Mouse (Mus musculus): ENCODE data around the gene Krt36.

GRCm38 (mm10) chr11:100087861-100088260, 17.6 kb downstream of the Krt36 start, which contains the start of gene Krt32:
- TF ChIP-seq CTCF (IDR thresholded peaks at IDR 0.05; ENCODE audit: low read depth) (no peak), EP300 (IDR thresholded peaks at IDR 0.05; ENCODE audit: low read depth) (no peak)

Data from liver, postnatal 0 days (tissue).